Mouse (Mus musculus) midbrain, embryonic 10.5 days (tissue): Measurements from ENCODE around the gene Nop9. TPM values are rescaled to one million over a fixed set of nuclear protein-coding genes. Genes with fewer than 3 reads are reported as not detected.

Source experiments
- DNase-seq: peaks from one replicate; pipeline ENCODE4 v3.0.0-alpha.2; 2017; ENCODE audit warnings: low spot score
- H3K27ac ChIP-seq: fragments of 300-500 bp; sonication (generic); replicated peaks from 2 replicates; pipeline ENCODE4 v1.5.1; 2016; ENCODE audit warnings: mild to moderate bottlenecking
- H3K27me3 ChIP-seq: fragments of 300-500 bp; sonication (generic); 2 replicates; pipeline ENCODE4 v1.6.1; 2016; ENCODE audit warnings: low read depth, mild to moderate bottlenecking; ENCODE audit not compliant: poor library complexity, severe bottlenecking
- H3K36me3 ChIP-seq: fragments of 300-500 bp; sonication (generic); 2 replicates; pipeline ENCODE4 v1.6.1; 2016; ENCODE audit warnings: mild to moderate bottlenecking, moderate library complexity
- H3K4me1 ChIP-seq: fragments of 300-500 bp; sonication (generic); 2 replicates; pipeline ENCODE4 v1.6.1; 2016
- H3K4me3 ChIP-seq: fragments of 300-500 bp; sonication (generic); 2 replicates; pipeline ENCODE4 v1.5.1; 2016; ENCODE audit warnings: mild to moderate bottlenecking, moderate library complexity
- H3K9me3 ChIP-seq: fragments of 300-500 bp; sonication (generic); replicated peaks from 2 replicates; pipeline ENCODE4 v1.6.1; 2016; ENCODE audit warnings: mild to moderate bottlenecking
- WGBS: fragments of 180-500 bp; shearing (Covaris S2); methylation state at CpG from one replicate; pipeline ENCODE4 v1.1.7; 2016; 5-methylcytosine and 5-hydroxymethylcytosine counted together
- polyA plus RNA-seq: library from polyadenylated mRNA; unstranded; fragments of >200 nt; fragmentation: Nextera tagmentation; extraction: Ambion mirVana; gene quantifications from 2 replicates; pipeline ENCODE4 v1.2.1, GENCODE M21; 2016

The Nop9 gene
- polyA plus RNA-seq, 1 experiment from 2014 or later = 60.8 TPM

GRCm38 (mm10) chr14:55763166-55763565 is 17.7 kb downstream of the Nop9 start:
- Histone ChIP-seq H3K4me3 (no peak overlapping the region), H3K4me1 (peaks cover 39% of the 10 kb centered on the region), H3K27me3 (peaks cover 80% of the 10 kb centered on the region), H3K9me3 (no peaks in the 10 kb centered on the region), H3K36me3 (no peaks in the 10 kb centered on the region), H3K27ac (no peak overlapping the region)
- 63% methylated on average over 7 of the region's 7 CpGs for WGBS
- DNase-seq = no peak

- DNase-seq = no peak
- Histone ChIP-seq H3K4me3 (no peak within 1 kb of the TSS), H3K27ac (no peak within 1 kb of the TSS), H3K4me1 (peaks cover 29% of the 10 kb centered on the region), H3K27me3 (peaks cover 97% of the 10 kb centered on the region), H3K36me3 (no peaks in the 10 kb centered on the region), H3K9me3 (no peaks in the 10 kb centered on the region)
- WGBS = 72% methylated on average over 4 of the region's 4 CpGs
Observed at GRCm38 (mm10) chr14:55765696-55766095, 20.2 kb downstream of the Nop9 start, which contains the start of gene Ltb4r1. Ltb4r1 (plus strand) TSS chr14:55765962.

- DNase-seq = peak; percentile 71
- Histone ChIP-seq H3K9me3 (no peaks in the 10 kb centered on the region), H3K4me1 (peaks cover 14% of the 10 kb centered on the region), H3K4me3 (peak overlapping the region; percentile 58), H3K27ac (peak overlapping the region; percentile 67), H3K36me3 (no peaks in the 10 kb centered on the region), H3K27me3 (peaks cover 77% of the 10 kb centered on the region)
- WGBS = 13% methylated on average over 52 of the region's 52 CpGs
Observed at GRCm38 (mm10) chr14:55767519-55768414, 22.3 kb downstream of the Nop9 start.

GRCm38 (mm10) chr14:55768555-55768954 is 23.1 kb downstream of the Nop9 start:
- WGBS = 84% methylated on average over 6 of the region's 6 CpGs
- Histone ChIP-seq H3K27ac (no peak overlapping the region), H3K9me3 (no peaks in the 10 kb centered on the region), H3K27me3 (peaks cover 73% of the 10 kb centered on the region), H3K4me3 (no peak overlapping the region), H3K36me3 (no peaks in the 10 kb centered on the region), H3K4me1 (peaks cover 11% of the 10 kb centered on the region)
- DNase-seq = no peak

GRCm38 (mm10) chr14:55769087-55769703 is 23.7 kb downstream of the Nop9 start:
- no peak for DNase-seq
- Histone ChIP-seq H3K36me3 (no peaks in the 10 kb centered on the region), H3K27me3 (peaks cover 70% of the 10 kb centered on the region), H3K4me1 (peaks cover 11% of the 10 kb centered on the region), H3K9me3 (no peaks in the 10 kb centered on the region), H3K27ac (no peak overlapping the region), H3K4me3 (no peak overlapping the region)
- 75% methylated on average over 16 of the region's 16 CpGs for WGBS

- peaks cover 48% of the 10 kb centered on the region for H3K27me3 ChIP-seq
- 62% methylated on average over 7 of the region's 7 CpGs for WGBS
- no peak overlapping the region for H3K4me3 ChIP-seq
- no peaks in the 10 kb centered on the region for H3K9me3 ChIP-seq
- peaks cover 12% of the 10 kb centered on the region; the same call in 1 of the 2 replicates for H3K4me1 ChIP-seq
- H3K27ac ChIP-seq = no peak overlapping the region
- no peaks in the 10 kb centered on the region for H3K36me3 ChIP-seq
- DNase-seq = no peak
Observed at GRCm38 (mm10) chr14:55776711-55777110, 31.2 kb downstream of the Nop9 start.

GRCm38 (mm10) chr14:55777176-55777575 is 31.7 kb downstream of the Nop9 start:
- H3K36me3 ChIP-seq = no peaks in the 10 kb centered on the region
- no peak overlapping the region for H3K27ac ChIP-seq
- H3K27me3 ChIP-seq = peaks cover 53% of the 10 kb centered on the region
- no peaks in the 10 kb centered on the region for H3K9me3 ChIP-seq
- DNase-seq = no peak
- H3K4me3 ChIP-seq = no peak overlapping the region
- peaks cover 14% of the 10 kb centered on the region; the same call in 1 of the 2 replicates for H3K4me1 ChIP-seq
- 56% methylated on average over 3 of the region's 3 CpGs for WGBS

GRCm38 (mm10) chr14:55777806-55778205 is 32.3 kb downstream of the Nop9 start:
- H3K4me1 ChIP-seq = peaks cover 16% of the 10 kb centered on the region
- no peaks in the 10 kb centered on the region for H3K36me3 ChIP-seq
- H3K9me3 ChIP-seq = no peaks in the 10 kb centered on the region
- H3K27ac ChIP-seq = no peak overlapping the region
- no peak overlapping the region for H3K4me3 ChIP-seq
- WGBS = 86% methylated on average over 11 of the region's 11 CpGs
- H3K27me3 ChIP-seq = peaks cover 59% of the 10 kb centered on the region
- no peak for DNase-seq

- Histone ChIP-seq H3K9me3 (no peaks in the 10 kb centered on the region), H3K4me1 (peaks cover 24% of the 10 kb centered on the region), H3K27me3 (peaks cover 63% of the 10 kb centered on the region), H3K36me3 (no peaks in the 10 kb centered on the region), H3K4me3 (no peak overlapping the region), H3K27ac (no peak overlapping the region)
- 90% methylated on average over 15 of the region's 15 CpGs for WGBS
- no peak for DNase-seq
Observed at GRCm38 (mm10) chr14:55778686-55779085, 33.2 kb downstream of the Nop9 start.

GRCm38 (mm10) chr14:55779656-55780055 is 34.2 kb downstream of the Nop9 start:
- no peak for DNase-seq
- H3K36me3 ChIP-seq = no peaks in the 10 kb centered on the region
- H3K4me1 ChIP-seq = peaks cover 29% of the 10 kb centered on the region
- H3K9me3 ChIP-seq = no peaks in the 10 kb centered on the region
- peaks cover 66% of the 10 kb centered on the region for H3K27me3 ChIP-seq
- H3K27ac ChIP-seq = no peak overlapping the region
- H3K4me3 ChIP-seq = no peak overlapping the region
- WGBS = 68% methylated on average over 16 of the region's 16 CpGs

- H3K27ac ChIP-seq = no peak overlapping the region
- peaks cover 73% of the 10 kb centered on the region for H3K27me3 ChIP-seq
- peaks cover 29% of the 10 kb centered on the region for H3K4me1 ChIP-seq
- 81% methylated on average over 11 of the region's 11 CpGs for WGBS
- no peaks in the 10 kb centered on the region for H3K9me3 ChIP-seq
- H3K4me3 ChIP-seq = no peak overlapping the region
- DNase-seq = no peak
- no peaks in the 10 kb centered on the region for H3K36me3 ChIP-seq
Observed at GRCm38 (mm10) chr14:55780736-55781135, 35.2 kb downstream of the Nop9 start.

- peaks cover 29% of the 10 kb centered on the region for H3K4me1 ChIP-seq
- 16% methylated on average over 14 of the region's 14 CpGs for WGBS
- H3K4me3 ChIP-seq = peak overlapping the region; percentile 16; the same call in 1 of the 2 replicates
- no peaks in the 10 kb centered on the region for H3K36me3 ChIP-seq
- H3K27me3 ChIP-seq = peaks cover 79% of the 10 kb centered on the region
- H3K9me3 ChIP-seq = no peaks in the 10 kb centered on the region
- no peak overlapping the region for H3K27ac ChIP-seq
- peak; percentile 72 for DNase-seq
Observed at GRCm38 (mm10) chr14:55781310-55781709, 35.8 kb downstream of the Nop9 start.
